Mouse (Mus musculus) 416B (cell line): ENCODE data around the gene Dgkb.

ENCODE experiments used
- DNase-seq: peaks from one replicate; pipeline ENCODE4 v3.0.0; 2011; ENCODE audit warnings: low read depth

Dgkb gene

DNA sequence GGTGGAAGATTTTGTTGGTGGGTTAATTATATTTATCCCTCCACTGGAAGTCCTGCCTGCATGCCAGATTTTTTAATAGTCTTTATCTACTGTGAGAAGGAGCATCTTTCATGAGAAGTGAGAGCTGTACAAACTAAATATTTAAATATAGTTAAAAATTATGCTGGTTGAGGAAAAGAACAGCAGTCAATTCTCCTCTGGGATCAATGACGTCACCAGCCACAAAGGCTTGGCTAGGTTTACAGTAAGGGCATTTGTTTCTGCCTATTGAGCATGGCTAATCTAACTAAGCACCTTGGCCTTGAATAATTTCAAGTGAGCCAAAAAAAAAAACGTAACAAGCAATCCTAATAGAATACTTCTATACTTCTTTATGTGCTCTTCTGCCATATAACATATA lies 554.1 kb downstream of the Dgkb start:
- DNase-seq, result no peak

DNA sequence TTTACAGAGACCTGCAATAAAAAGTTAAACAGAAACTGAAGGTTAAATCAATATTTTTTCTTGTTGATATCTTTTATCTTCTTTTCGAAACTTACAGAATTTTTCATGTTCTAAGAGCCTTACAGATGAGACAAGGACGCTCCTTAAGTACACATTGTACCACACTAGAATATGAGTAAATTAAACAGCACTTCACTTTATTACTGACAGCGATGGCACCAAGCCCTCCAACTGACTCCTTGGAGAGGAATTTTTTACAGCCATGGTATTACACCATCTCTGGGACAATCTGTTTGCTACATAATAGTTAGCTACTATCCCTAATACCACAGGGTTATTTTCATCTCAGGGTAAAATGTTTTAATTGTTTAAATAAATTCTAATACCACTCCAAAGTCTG lies 556.6 kb downstream of the Dgkb start:
- DNase-seq, result no peak

DNA sequence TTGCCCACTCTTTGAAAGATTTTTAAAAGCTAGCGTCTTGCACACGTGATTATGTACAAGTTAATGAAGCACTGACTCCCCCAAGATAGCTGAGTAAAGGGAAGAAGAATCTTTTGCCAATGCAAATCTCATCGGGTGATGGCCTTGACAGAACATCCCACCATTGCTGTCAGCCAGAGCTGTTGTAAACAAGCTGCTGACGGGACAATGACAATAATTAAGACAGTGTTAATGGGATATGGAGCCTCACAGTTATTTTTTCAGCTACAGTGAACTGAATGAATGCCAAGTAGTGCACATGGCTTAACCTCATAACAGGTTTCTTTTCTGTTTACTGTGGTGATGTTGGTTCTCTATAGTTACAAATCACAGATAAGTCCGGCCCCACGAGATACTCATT lies 568.4 kb downstream of the Dgkb start:
- DNase-seq, result no peak

DNA sequence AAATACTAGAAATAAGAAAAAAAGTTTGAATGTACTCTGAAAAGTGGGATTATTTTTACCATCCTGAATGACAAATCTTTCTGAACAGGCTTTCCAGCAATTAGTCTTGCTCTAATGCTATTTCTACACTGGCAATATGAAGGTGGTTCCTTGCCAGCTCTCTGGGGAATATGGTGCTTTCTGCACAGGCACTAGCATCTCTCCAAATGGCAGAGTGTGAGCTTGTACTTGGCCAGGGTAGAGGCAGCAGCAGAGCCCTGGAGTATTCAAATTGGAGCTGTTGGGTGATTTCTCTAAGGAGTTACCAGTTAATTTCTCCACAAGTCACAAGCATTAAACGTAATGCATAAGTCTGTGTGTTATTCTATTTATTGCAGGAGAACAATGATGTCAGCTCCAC lies 569.5 kb downstream of the Dgkb start:
- DNase-seq, result no peak

DNA sequence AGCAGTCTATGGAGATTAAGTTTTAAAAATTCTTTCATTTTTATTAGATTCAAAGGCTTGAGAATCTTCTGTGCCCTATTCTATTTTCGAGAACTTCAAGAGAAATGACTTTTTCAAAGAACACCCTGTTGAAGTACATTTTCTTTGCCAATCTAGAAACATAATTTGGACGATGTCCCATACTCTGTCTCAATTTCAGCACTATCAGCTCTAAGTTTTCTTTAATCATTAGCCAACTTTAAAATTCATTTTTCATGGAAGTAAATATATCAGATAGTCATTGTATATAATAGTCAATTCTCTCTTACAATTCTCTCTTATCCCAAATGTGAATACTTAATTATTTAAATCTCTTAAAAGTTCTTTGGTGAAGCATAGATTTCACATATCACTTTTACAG lies 570.1 kb downstream of the Dgkb start:
- no peak for DNase-seq

DNA sequence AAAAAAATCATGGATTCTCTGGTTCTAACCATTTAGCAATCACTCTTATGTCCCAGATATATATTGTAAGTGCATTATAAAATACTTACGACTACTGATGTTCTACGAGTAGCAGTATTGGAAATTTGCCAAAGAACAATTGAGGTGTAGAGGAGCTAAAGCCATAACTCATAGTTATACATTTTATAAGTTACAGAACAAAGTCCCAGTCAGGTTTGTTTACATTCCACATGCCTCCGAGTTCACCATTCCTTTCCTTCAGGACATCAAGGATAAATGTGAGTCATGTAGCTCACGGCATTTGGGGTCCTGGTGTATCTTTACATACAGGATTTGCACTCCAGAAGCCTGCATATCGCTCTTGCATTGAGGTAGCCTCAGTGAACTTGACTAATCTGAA lies 570.7 kb downstream of the Dgkb start:
- DNase-seq, result no peak

DNA sequence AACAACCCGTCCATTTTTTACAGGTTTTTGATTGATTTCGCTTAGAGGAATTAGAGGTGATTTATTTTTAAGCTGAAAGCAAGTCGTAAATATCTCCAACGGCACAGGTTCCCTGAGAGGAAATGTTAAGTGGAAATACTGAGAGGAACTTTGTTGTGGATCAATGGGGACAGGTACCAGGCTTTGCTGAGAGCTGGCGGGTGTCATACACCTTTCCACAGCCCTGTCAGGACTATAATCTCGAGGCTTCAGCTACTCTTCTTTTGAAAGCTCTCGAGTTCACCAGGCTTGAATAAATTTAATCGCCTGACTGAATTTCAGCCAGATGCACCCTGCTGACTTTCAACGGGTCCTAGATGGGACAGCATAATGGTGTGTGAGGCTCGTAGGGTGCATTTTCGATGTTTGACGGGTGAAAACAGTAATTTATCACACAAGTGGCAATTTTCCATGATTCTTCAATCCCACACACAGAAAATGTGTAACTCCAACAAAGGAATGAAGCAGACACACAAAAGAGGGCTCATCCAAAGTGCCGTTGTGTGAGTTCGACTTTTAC lies 580.3 kb downstream of the Dgkb start:
- no peak for DNase-seq

DNA sequence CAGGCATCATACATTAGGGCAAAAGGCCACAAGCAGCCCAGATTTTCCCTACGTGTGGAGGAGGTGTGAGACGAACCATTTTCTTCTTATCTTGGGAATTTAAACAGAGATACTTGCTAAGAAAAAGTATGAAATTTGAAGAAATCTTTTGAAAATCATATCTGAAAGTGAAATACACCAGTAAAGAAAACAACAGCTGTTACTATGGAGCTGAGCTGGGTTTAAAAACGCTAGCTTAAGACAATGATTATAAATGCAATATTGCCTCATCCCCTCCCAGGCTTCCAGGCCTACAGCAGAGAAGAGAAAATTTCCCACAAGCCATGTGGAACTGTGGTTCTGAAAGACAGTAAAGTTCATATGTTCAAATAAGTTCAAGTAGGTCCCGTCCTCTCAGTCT lies 582.6 kb downstream of the Dgkb start:
- DNase-seq, result no peak

DNA sequence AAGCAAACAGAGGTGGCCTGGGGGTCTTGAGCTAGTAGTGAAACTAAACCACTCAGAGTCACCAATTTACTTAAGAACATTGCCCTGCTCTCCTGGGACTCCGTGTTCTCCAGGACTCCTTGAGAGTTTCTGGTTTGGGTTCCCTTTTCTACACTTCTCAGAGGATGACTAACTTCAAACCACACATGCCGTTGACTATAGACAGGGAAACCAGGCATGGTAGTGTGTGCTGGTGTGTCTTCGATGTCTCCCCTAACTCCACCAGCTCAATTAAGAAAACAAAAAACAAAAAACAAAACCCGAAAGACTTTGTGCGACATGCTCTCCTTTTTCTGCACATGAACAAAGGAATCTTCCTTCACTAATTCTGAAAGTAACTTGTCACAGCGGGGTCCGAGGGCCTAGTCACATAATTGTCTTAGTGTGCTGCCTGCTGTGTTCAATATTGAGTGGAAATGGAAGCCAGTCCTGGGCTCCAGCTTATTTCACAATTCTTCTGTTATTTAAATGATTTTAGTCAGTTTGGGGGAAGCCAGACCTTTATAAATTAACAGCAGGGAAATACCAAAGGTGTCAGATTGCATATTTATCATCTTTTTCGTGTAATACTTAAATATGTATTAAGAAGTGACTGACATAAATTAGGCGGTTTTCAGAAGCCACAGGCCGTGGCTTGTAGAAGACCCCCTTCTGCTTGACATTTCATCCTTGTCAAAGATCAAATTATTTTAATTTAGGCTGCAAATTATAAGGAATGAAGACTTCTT lies 618.0 kb downstream of the Dgkb start:
- no peak for DNase-seq

DNA sequence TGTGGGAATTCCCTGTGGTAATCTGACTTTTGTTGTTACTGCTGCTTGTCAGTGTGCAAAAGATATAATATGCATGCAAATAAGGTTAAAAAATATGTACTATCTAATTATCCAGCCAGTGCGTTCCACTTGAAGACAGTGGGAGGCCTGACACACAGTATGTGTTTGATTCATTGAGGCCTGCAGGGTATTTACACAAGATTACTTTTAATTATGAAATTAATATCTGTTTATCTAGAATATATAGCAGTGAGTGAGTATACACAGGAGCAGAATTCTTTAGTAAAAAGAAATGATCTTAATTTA lies 618.6 kb downstream of the Dgkb start:
- no peak for DNase-seq

DNA sequence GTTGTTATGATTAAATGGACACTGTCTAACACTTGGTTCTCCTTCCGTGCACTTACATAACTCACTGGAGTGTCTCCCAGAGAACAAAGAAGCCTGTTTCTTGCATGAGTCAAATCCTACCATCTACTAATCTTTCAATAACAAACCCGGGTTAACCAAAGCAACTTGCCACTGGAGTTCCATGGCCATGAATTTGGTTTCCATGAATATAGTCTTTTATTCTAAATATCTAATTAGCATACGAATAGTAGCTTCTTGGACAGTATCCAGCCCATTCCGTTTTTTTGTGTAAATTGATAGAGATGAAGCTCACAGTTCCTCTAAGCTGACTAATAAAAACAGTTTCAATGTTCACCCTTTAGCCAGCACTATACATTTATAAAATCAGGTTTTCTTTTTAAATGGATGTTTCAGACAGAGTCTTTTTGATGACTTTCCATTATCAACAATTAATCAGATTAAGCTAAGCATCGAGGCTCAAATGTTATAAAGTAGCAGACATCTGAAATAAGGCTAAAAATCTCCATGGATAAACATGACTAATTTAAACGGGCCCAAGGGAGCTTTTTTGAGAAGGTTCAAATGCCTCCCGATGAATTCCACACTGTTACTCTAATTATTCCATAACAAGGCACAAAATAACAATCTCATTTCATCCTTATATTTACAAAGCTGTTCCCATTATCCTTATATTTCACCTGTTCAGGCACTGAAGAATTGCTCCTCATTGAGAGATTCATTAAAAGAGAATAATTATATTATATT lies 633.0 kb downstream of the Dgkb start:
- no peak for DNase-seq

DNA sequence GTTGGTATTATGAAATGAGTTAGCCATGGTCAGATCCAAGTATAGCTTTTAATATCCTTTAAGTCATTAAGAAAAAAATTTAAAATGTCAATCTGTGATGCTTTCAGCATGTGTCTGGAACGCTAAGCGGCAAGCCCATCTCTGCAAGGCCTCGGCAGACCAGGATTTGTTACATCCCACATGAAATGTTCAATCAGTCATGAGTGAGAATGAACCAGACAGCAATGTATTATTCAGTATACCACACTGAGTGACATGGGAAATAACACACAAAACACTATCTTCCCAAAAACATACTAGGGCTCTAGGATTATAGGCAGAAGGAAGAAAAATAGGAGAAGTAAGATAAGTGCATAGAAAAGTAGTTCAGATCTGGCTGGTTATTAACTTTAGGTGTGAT lies 634.2 kb downstream of the Dgkb start:
- no peak for DNase-seq

DNA sequence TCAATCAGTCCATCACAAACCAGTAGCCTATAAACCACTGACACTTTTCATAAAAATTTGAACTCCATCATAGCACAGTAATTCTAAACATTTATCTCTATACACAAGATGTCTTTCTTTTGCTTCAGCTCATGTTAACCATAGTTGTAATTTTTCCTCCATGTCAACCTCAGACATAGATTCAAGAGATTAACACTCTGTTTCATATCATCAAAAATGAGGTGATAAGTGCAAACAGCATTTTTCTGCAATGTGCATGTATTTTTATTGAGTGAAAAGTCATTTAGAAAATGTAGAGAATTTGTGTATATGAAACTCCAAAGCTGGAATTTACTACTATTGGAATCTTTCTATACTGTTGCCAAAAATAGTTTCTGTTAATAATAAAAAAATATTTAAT lies 650.7 kb downstream of the Dgkb start:
- no peak for DNase-seq

DNA sequence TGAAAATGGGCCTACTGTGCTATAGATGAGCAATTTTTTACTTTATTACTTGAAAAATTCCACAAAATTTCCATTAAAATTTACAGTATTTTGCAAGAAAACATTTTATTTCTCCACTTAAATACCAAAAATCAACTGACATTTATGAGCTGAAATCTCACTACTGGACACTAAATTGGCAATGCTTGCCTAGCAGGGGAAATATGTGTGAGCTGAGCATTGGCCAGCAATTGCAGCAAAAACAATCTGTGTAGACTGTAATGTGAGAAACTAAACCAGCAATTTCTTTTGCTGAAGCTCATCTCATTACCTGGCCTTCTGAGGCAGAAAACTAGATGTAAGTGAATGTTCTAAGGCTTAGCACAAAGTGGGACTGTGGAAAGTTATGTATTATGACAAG lies 651.1 kb downstream of the Dgkb start:
- DNase-seq, result no peak

DNA sequence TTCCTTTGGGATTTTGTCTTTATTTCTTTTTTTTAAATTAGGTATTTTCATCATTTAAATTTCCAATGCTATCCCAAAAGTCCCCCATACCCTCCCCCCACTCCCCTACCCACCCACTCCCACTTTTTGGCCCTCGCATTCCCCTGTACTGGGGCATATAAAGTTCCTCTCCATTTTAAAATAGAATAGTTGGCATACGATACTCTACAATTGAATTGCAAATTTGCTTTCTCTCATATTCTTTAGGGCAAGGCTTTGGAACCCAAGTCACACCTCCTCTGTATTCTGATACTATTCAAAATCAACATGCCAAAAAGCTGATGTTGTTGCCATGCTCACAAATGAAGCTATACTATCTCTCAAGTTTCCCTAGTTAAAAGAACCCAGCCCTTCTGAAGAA lies 679.7 kb downstream of the Dgkb start:
- no peak for DNase-seq

DNA sequence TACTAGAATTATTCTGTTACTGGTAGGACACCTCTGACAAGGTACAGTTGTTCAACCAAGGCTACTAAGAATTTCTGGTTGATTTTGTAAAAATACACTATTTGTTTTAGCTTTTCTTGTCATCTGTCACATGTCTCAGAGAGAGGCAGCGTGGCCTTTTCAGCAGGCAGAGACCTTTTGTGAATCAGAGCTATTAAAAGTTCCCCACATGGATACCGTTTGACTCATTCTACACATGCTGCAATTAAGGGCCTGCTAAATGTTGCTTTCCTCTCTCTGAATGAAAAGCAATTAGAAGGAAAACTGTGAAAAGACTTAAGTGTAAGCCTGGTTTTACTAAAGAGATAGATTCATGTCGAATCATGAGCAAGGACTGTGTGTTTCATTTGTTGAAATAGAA lies 683.4 kb downstream of the Dgkb start:
- DNase-seq, result no peak

DNA sequence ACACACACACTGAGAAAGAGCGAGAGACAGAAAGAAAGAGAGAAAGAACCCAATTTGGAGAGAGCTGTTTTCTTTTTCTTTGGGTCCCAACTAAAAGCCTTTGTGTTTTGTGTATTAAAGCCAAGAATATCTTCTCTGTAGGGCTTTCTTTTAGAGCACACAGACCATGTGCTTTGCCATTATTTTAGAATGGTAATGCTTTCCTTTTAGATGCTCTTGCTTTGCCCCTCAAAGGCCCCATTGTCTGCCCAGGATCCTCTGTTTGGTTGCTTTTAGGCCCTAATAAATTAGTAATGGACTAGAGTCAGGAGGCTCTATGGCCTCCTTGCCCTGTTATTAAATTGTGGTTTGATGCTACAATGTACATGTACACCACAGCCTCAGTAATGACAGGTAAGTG lies 690.7 kb downstream of the Dgkb start:
- DNase-seq, result no peak

DNA sequence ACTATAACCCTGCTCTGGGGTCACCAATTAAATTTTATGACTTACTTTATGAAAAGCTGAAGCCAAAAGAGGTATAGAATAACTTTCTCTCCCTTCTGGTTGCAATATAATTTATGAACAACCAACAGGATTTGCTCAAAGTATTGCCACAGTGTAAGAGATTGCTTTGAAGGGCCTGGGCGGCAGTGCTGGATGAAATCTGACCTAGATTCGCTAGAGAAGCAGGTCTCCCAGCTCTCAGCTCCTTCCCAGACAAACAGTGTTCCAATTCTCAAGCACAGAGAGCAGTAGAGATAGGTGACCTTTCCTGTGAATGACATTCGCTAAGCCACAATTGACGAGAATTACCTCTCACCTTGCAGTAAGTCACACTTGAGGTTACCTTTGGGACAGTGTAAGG lies 727.9 kb downstream of the Dgkb start:
- no peak for DNase-seq

DNA sequence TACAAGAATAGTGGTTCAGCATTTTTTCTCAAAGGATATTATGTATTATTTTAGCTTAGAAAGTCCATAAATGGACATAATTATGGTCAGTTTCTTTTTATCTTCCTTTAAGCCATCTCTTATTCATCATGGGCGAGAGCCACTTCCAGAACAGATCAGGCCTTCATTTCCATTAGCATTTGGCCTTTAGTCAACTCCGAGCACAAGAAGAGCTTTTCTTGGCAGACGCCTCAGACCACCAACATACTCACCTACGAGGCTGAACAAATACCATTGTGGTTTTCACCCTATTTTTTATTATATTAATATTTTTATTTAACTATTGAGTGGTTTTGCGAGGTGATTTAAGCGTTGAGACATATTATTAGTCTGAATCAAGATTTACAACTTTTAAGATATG lies 759.6 kb downstream of the Dgkb start:
- no peak for DNase-seq

DNA sequence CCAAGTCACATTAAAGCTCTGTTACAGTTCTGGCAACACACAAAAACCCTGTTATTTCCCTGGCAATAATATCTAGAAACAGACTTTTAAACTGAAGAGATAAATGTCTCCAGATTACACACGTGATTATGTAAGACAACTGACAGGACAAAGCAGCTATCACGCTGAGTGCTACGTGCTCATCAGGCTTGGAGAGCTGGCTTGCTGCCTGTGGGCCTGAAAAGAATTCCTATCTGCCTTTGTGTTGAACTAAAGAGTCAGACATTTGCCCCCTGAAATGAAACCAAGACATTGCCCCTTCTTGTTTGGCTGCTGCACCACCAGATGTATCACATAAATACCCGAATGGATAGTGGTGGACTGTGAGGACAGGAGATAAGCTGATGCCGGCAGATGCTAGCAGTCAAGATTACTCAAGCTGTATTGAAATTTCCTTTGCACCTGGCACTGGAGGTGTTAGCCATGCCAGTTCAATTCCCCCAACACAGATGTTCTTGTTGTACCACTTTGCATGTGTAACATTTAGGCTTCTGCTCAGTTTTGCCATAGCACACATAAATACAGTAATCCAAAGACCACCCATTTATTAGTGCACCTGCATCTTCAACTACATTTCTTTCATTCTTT lies 761.8 kb downstream of the Dgkb start:
- no peak for DNase-seq

DNA sequence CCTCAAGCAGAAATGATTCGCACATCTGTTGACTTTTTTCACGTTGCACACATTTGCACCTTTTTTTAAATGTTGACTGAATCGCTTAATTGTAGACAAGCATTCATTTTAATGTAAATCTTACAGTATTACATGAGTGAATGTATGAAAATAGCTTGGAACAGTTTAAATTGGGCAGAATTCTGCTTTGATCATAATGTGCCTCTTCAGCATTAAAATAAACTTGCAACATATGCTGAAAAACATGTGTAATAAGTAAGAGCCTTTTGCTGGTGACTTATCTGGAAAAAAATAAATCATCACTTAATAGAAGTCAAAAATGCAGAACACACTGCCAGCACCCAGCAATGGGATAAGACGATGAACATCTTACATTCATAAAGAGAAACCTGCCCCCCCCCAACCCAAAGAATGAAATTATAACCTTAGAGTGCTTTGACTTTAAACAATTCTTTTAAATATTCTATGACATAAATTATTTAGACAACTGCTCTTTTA lies 768.9 kb downstream of the Dgkb start:
- DNase-seq, result no peak

DNA sequence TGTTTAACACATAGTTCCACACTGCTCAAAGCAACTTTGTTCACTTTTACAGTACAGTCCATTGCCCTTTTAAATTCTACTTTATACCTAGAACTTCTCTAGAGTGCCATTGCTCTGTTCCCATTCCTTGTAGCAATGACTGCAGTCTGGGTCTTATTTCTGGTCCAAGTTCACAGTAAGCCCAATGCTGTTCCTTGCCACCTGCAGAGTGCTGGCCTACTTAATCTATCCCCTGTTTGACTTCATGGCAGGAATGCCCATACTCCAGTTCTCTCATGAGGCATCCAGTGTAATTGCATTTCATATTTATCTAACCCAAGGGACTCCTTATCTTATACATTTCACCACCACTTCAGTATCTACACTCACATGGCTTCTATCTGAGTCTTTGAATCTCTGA lies 772.4 kb downstream of the Dgkb start:
- no peak for DNase-seq

DNA sequence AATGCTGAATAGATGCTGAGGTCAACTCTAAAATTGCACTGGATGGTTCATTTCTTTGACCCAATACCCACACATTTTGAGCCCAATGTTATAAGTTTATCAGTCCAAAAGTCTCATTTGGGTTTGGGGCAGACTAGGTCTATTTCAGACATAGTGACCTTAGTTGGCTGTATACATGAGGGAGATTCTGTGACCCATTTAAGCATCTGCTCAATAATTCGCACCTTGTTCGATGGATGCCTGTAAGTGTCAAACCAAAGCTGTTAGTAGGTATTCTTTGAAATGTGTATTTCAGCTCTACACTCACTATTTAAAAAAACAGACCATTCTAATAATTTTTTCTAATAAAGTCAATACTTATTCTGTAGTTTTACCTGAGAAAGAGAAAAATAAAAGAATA lies 776.1 kb downstream of the Dgkb start:
- DNase-seq, result no peak
